Mouse (Mus musculus) hindbrain, embryonic 13.5 days (tissue): Measurements from ENCODE around the gene Wwox. TPM values are rescaled to one million over a fixed set of nuclear protein-coding genes. Genes with fewer than 3 reads are reported as not detected.

ENCODE experiments used
- ATAC-seq: fragments of 200-750 bp; cut with Nextera tagmentation; 2 replicates; pipeline ENCODE4 v1.8.0; 2017; ENCODE audit warnings: moderate TSS enrichment; ENCODE audit not compliant: low FRiP score
- H3K27ac ChIP-seq: fragments of 300-500 bp; sonication (generic); 2 replicates; pipeline ENCODE4 v1.5.1; 2015; ENCODE audit warnings: inconsistent platforms, mild to moderate bottlenecking, moderate library complexity
- H3K27me3 ChIP-seq: fragments of 300-500 bp; sonication (generic); 2 replicates; pipeline ENCODE4 v1.6.1; 2015; ENCODE audit warnings: mild to moderate bottlenecking, inconsistent platforms
- H3K36me3 ChIP-seq: fragments of 300-500 bp; sonication (generic); 2 replicates; pipeline ENCODE4 v1.6.1; 2015; ENCODE audit warnings: mild to moderate bottlenecking, inconsistent platforms
- H3K4me1 ChIP-seq: fragments of 300-500 bp; sonication (generic); replicated peaks from 2 replicates; pipeline ENCODE4 v1.6.1; 2015; ENCODE audit warnings: inconsistent platforms
- H3K4me2 ChIP-seq: fragments of 300-500 bp; sonication (generic); 2 replicates; pipeline ENCODE4 v1.6.1; 2015; ENCODE audit warnings: inconsistent platforms, mild to moderate bottlenecking, moderate library complexity
- H3K4me3 ChIP-seq: fragments of 300-500 bp; sonication (generic); 2 replicates; pipeline ENCODE4 v1.5.1; 2015; ENCODE audit warnings: mild to moderate bottlenecking, inconsistent platforms
- H3K9ac ChIP-seq: fragments of 300-500 bp; sonication (generic); 2 replicates; pipeline ENCODE4 v1.6.1; 2015; ENCODE audit warnings: mild to moderate bottlenecking, inconsistent platforms
- H3K9me3 ChIP-seq: fragments of 300-500 bp; sonication (generic); 2 replicates; pipeline ENCODE4 v1.6.1; 2016; ENCODE audit warnings: inconsistent platforms
- WGBS: fragments of 180-500 bp; shearing (Covaris S2); methylation state at CpG from one replicate; pipeline ENCODE4 v1.1.7; 2015; 5-methylcytosine and 5-hydroxymethylcytosine counted together
- polyA plus RNA-seq: library from polyadenylated mRNA; unstranded; fragments of >200 nt; fragmentation: Nextera tagmentation; extraction: Ambion mirVana; gene quantifications from 2 replicates; pipeline ENCODE4 v1.2.1, GENCODE M21; 2015

The Wwox gene
- polyA plus RNA-seq, 1 experiment from 2014 or later: 13.8 TPM

GRCm38 (mm10) chr8:115186121-115186811 lies 746.8 kb downstream of the Wwox start:
- Histone ChIP-seq H3K27me3 (0 out of 2 replicates have a peak, but pooled peaks cover 4% of the 10 kb centered on the region), H3K36me3 (no peaks in the 10 kb centered on the region), H3K4me3 (no peak overlapping the region), H3K4me1 (peaks cover 12% of the 10 kb centered on the region), H3K9me3 (no peaks in the 10 kb centered on the region), H3K27ac (no peak overlapping the region), H3K9ac (no peak overlapping the region), H3K4me2 (no peak overlapping the region)
- no peak for ATAC-seq
- WGBS: 77% methylated on average over 13 of the region's 13 CpGs

DNA sequence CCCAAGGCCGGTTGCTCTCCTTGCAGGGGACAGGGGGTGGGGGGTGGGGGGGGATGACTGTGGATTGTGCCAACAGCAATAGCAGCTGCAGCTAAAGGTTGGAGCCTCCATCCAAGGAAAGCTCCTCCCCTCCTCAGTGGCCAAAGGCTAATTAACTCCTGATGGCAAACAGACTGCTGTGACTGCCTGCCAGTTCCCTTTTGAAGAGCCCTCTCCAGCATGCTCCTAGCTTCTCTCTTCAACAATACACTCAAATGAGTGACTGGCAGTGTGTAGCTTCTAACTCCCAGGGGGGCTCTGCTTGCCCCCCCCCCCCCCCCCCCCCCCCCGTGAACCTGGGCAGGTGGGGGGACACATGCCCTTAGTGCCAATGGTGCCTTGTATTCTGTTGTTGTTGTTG lies 747.4 kb downstream of the Wwox start:
- no peak for ATAC-seq
- WGBS: 3% methylated on average over 2 of the region's 2 CpGs
- Histone ChIP-seq H3K27ac (no peak overlapping the region), H3K27me3 (0 out of 2 replicates have a peak, but pooled peaks cover 4% of the 10 kb centered on the region), H3K4me1 (peaks cover 12% of the 10 kb centered on the region), H3K9ac (no peak overlapping the region), H3K9me3 (no peaks in the 10 kb centered on the region), H3K36me3 (no peaks in the 10 kb centered on the region), H3K4me2 (no peak overlapping the region), H3K4me3 (no peak overlapping the region)

GRCm38 (mm10) chr8:115188446-115188845 lies 749.0 kb downstream of the Wwox start:
- H3K9ac ChIP-seq: no peak overlapping the region
- no peak overlapping the region for H3K4me3 ChIP-seq
- no peak overlapping the region for H3K27ac ChIP-seq
- H3K9me3 ChIP-seq: no peaks in the 10 kb centered on the region
- 0 out of 2 replicates have a peak, but pooled peaks cover 4% of the 10 kb centered on the region for H3K27me3 ChIP-seq
- H3K36me3 ChIP-seq: no peaks in the 10 kb centered on the region
- 83% methylated on average over 4 of the region's 4 CpGs for WGBS
- peaks cover 12% of the 10 kb centered on the region for H3K4me1 ChIP-seq
- no peak overlapping the region for H3K4me2 ChIP-seq
- no peak for ATAC-seq

DNA sequence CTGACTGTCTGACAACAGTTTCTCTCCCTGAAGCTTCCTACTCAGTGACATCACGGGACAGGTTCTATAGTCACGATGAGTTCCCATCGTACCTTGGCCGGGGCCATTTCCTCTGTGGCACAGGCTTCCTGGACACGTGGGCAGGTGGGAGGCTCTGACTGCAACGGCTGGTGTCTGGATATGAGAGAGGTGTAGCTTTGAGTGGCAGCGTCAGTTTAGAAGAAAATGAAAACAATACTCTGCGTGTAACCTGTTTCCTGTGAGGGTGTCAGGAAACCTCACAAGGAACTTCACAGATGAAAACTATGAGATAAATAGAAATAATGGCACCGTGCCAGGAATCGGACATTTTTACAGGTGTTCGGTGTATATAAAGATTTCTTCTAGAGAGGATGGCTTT lies 750.4 kb downstream of the Wwox start:
- H3K4me3 ChIP-seq: no peak overlapping the region
- H3K4me2 ChIP-seq: no peak overlapping the region
- H3K36me3 ChIP-seq: no peaks in the 10 kb centered on the region
- H3K27me3 ChIP-seq: 0 out of 2 replicates have a peak, but pooled peaks cover 4% of the 10 kb centered on the region
- H3K9ac ChIP-seq: no peak overlapping the region
- peaks cover 12% of the 10 kb centered on the region for H3K4me1 ChIP-seq
- no peak overlapping the region for H3K27ac ChIP-seq
- no peak for ATAC-seq
- H3K9me3 ChIP-seq: no peaks in the 10 kb centered on the region
- WGBS: 86% methylated on average over 11 of the region's 11 CpGs

DNA sequence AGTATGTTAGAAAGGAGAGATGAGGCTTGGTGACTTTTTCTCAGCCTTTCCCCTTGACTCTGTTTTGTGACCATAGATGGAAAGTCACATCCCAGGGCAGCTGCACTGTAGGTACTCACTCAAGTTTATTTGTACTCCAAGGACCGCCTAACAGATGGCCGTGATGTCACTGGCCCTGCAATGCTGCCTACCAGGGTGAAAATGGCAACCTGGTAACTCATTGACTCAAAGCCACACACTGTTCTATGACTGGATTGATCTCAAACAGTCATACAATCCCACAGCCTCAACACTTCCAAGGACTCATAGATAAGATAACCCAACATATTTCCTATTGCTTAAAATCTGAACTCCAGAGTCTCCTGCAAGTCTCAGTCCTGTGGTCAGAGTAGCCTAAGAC lies 754.3 kb downstream of the Wwox start:
- no peak overlapping the region for H3K4me2 ChIP-seq
- H3K4me1 ChIP-seq: no peaks in the 10 kb centered on the region
- no peaks in the 10 kb centered on the region for H3K36me3 ChIP-seq
- H3K9ac ChIP-seq: no peak overlapping the region
- 86% methylated on average over 2 of the region's 2 CpGs for WGBS
- no peak overlapping the region for H3K4me3 ChIP-seq
- no peak for ATAC-seq
- H3K27ac ChIP-seq: no peak overlapping the region
- no peaks in the 10 kb centered on the region for H3K9me3 ChIP-seq
- H3K27me3 ChIP-seq: peaks cover 14% of the 10 kb centered on the region

DNA sequence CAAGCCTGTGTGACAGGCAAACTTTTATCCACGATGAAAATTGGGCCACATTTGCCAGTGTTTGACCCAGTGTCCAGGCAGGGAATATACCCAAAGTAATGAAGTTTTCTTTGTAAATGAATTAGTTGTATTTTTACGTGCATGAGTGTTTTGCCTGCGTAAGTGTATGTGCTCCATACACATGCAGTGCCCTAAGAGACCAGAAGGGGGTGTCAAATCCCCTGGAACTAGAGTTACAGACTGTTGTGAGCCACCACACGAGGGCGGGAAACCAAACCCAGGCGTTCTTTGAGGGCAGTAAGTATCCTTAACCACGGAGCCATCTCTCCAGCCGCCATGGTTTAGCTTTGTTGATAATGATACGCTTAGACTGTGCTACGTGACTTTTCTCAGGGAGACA lies 755.9 kb downstream of the Wwox start:
- peaks cover 27% of the 10 kb centered on the region for H3K27me3 ChIP-seq
- no peak overlapping the region for H3K9ac ChIP-seq
- no peak overlapping the region for H3K4me2 ChIP-seq
- no peaks in the 10 kb centered on the region for H3K9me3 ChIP-seq
- H3K36me3 ChIP-seq: no peaks in the 10 kb centered on the region
- H3K4me3 ChIP-seq: no peak overlapping the region
- WGBS: 91% methylated on average over 10 of the region's 10 CpGs
- no peak for ATAC-seq
- peaks cover 12% of the 10 kb centered on the region for H3K4me1 ChIP-seq
- no peak overlapping the region for H3K27ac ChIP-seq

- H3K27me3 ChIP-seq: peaks cover 24% of the 10 kb centered on the region
- H3K36me3 ChIP-seq: no peaks in the 10 kb centered on the region
- H3K9me3 ChIP-seq: no peaks in the 10 kb centered on the region
- ATAC-seq: no peak
- WGBS: 70% methylated on average over 2 of the region's 2 CpGs
- H3K9ac ChIP-seq: no peak overlapping the region
- H3K4me3 ChIP-seq: no peak overlapping the region
- no peak overlapping the region for H3K27ac ChIP-seq
- H3K4me1 ChIP-seq: peaks cover 14% of the 10 kb centered on the region
- H3K4me2 ChIP-seq: no peak overlapping the region
Observed at GRCm38 (mm10) chr8:115196859-115197258, 757.4 kb downstream of the Wwox start.

DNA sequence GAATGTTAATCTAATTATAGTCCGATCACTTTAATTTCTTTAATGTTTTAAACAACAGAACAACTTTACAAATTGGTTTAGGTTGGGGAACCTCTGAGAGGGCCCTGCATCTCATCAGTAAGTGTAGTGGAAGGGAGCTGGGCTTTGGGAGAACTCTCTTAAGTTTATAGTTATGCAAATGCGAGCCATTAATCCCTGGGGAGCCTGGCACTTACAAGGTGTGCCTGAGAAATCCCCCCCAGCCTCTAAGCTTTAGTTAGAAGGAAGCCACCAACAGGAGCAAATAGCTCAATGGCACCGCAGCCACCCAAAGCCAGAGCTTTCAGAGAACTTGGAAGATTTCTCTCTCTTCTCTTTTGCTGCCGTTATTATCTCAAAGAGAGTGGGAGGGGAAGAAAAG lies 759.7 kb downstream of the Wwox start:
- no peaks in the 10 kb centered on the region for H3K9me3 ChIP-seq

DNA sequence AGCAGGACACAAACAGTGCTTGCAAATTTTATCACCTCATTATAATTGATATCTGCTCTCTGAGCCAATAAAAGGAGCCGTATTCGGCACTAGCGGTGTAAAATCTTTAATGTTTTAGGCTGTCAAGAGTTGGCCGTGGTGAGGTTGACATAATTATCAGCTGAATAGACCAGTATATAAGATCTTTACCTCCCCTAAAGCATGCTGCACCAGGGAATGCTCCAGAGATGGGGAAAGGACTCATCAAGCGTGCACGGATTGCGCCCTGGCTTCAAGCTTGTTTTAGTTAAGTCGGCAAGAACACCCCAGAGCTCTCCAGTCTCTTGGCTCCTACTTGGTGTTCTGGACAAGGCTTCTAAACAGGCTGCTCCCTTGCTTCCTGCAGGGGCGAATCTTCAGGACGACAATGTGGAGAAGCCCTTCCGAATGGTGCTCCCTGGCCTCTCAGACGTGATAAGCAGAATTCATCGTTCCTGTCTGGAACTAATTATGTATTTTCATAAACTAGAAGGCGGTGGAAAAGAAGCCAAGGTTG lies 760.2 kb downstream of the Wwox start:
- 18% methylated on average over 14 of the region's 14 CpGs for WGBS
- Histone ChIP-seq H3K9ac (no peak overlapping the region), H3K4me2 (no peak overlapping the region), H3K27ac (no peak overlapping the region), H3K27me3 (peaks cover 27% of the 10 kb centered on the region), H3K36me3 (no peaks in the 10 kb centered on the region), H3K9me3 (no peaks in the 10 kb centered on the region), H3K4me1 (peaks cover 14% of the 10 kb centered on the region), H3K4me3 (no peak overlapping the region)
- ATAC-seq: no peak

More for the DNA sequence above, 759.7 kb downstream of the Wwox start:
- Histone ChIP-seq H3K9ac (no peak overlapping the region), H3K27me3 (peaks cover 27% of the 10 kb centered on the region), H3K4me2 (no peak overlapping the region), H3K4me3 (no peak overlapping the region), H3K27ac (no peak overlapping the region), H3K4me1 (peaks cover 14% of the 10 kb centered on the region), H3K36me3 (no peaks in the 10 kb centered on the region)
- no peak for ATAC-seq
- WGBS: 20% methylated on average over 4 of the region's 4 CpGs

GRCm38 (mm10) chr8:115201726-115202125 lies 762.3 kb downstream of the Wwox start:
- Histone ChIP-seq H3K9ac (no peak overlapping the region), H3K36me3 (no peaks in the 10 kb centered on the region), H3K4me2 (no peak overlapping the region), H3K4me3 (no peak overlapping the region), H3K4me1 (peaks cover 14% of the 10 kb centered on the region), H3K27me3 (peaks cover 27% of the 10 kb centered on the region), H3K9me3 (no peaks in the 10 kb centered on the region), H3K27ac (no peak overlapping the region)
- 55% methylated on average over 7 of the region's 7 CpGs for WGBS
- ATAC-seq: no peak

DNA sequence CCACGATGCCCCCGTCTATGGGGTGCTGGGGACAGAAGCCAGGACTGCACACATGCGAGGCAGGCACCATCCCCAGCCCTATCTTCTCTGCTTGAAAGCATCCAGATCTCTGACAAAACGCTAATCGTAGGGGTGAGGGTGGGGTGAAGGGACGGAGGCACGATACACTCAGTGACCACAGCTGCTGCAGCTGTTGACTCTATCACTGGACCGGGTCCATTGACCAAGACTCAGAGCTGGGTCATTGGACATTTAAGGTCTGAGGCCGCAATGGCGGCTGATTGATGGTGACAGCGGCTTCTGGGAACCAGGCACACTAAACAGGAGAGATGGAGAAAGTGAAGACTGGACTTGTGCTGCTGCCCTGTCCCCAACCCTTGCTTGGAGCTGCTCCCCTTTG lies 768.0 kb downstream of the Wwox start:
- 88% methylated on average over 11 of the region's 11 CpGs for WGBS

GRCm38 (mm10) chr8:115208415-115209192 lies 769.1 kb downstream of the Wwox start:
- ATAC-seq: no peak
- Histone ChIP-seq H3K4me2 (no peak overlapping the region), H3K27ac (no peak overlapping the region)

More for the DNA sequence above, 768.0 kb downstream of the Wwox start:
- Histone ChIP-seq H3K9me3 (no peaks in the 10 kb centered on the region), H3K27ac (no peak overlapping the region), H3K4me2 (no peak overlapping the region), H3K4me1 (peaks cover 14% of the 10 kb centered on the region; the same call in 1 of the 2 replicates), H3K9ac (no peak overlapping the region), H3K27me3 (0 out of 2 replicates have a peak, but pooled peaks cover 9% of the 10 kb centered on the region), H3K36me3 (no peaks in the 10 kb centered on the region), H3K4me3 (no peak overlapping the region)
- no peak for ATAC-seq

More at GRCm38 (mm10) chr8:115208415-115209192, 769.1 kb downstream of the Wwox start:
- H3K9ac ChIP-seq: no peak overlapping the region
- H3K4me3 ChIP-seq: no peak overlapping the region
- H3K4me1 ChIP-seq: peaks cover 14% of the 10 kb centered on the region; the same call in 1 of the 2 replicates
- no peaks in the 10 kb centered on the region for H3K36me3 ChIP-seq
- 42% methylated on average over 15 of the region's 15 CpGs for WGBS
- no peaks in the 10 kb centered on the region for H3K9me3 ChIP-seq
- H3K27me3 ChIP-seq: 0 out of 2 replicates have a peak, but pooled peaks cover 6% of the 10 kb centered on the region
